Mouse (Mus musculus) frontal cortex, adult (tissue): ENCODE measurements at regions not wholly inside any gene's neighbourhood (a gene's known extent, or its start where the extent isn't known, plus 50 kb on each side); places are given as distances from the start of the nearest gene placed in this dataset.
A peak's percentile ranks its signal among the peaks of the same experiment; 100 is the strongest.

Experiments used
- ATAC-seq: cut with Nextera tagmentation; 2 replicates; pipeline ENCODE4 v1.9.2; 2017; ENCODE audit warnings: mild to moderate bottlenecking, moderate library complexity, mixed read lengths; ENCODE audit not compliant: low TSS enrichment

DNA sequence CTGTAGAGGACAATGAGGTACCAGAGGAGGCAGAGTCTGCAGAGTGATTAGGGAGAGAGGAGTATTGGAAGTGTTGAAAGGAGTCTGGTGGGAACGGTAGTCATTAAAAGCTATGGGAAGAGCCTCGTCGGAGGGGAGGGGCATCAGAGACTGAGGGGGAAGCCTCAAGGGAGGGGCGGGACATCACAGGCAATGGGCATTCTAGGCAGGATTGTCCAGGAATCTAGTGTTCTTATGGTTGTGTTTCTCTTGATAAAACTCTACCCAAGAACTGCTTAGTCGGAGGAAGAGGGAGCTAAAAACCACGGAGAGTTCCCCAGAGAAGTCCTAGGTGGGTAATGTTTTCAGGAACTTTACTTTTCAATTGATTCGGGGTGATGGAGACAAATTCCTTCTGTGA, 90.2 kb downstream of the Sec23ip start:
- ATAC-seq: no peak

DNA sequence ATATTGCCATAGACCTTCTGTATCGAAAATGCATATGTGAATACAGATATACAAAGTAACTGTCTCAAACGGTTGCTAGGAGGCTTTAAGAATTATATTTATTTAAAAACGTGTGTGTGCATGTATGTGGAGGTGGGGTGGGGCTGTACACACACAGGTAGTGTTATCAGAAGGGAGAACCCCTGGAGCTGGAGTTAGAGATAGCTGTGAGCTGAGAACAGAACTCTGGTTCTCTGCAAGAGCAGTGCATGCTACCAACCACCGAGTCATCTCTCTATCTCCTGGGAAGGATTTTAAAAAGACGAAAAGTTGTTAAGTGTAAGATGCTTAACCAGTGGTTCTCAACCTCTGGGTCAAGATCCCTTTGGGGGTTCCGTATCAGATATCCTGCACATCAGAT, 91.7 kb downstream of the Sec23ip start:
- ATAC-seq: no peak

GRCm38 (mm10) chr7:128842561-128842960, 97.8 kb downstream of the Sec23ip start:
- ATAC-seq: no peak

- no peak for ATAC-seq
Observed at GRCm38 (mm10) chr7:128843576-128843975, 98.8 kb downstream of the Sec23ip start.

DNA sequence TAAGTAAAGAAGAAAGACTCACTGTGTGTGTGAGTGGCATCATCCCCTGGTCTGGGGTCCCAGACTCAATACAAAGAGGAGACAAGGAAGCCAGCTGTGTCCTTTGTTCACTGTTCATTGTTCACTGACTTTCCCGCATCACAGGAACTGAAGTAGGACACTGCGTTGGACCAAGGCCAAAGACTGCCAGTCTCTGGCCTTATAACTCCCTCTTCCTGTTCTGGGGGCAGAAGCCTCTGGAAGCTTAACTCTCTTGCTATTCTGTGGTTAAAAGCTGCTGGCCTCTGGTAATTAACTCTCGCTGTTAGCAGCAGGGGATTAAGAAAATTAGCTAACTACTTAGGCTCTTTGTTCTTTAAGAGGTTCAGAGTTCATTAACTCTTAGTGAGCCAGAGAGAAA, 104.5 kb downstream of the Sec23ip start:
- ATAC-seq: no peak

DNA sequence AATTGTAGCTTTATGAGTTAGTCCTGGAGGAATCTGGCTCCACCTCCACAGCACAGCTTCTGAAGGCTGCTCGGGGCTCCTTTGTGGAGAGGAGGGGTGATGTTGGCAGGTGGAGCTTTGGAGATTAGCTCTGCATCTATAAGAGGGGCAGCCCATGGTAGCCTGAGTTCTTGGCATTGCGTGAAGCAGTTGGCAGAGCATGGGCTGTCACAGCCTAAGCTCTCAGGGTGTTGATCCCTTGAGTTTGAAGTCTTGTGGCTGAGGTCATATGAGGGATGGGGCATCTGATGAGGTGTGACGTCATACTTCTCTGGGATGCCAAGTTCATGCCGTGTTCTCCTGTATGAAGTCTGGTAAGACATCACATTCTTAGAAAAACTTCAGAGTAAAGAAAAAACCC, 109.5 kb downstream of the Sec23ip start:
- ATAC-seq: no peak

- ATAC-seq: no peak
Observed at GRCm38 (mm10) chr7:128854690-128855343, 110.1 kb downstream of the Sec23ip start.

DNA sequence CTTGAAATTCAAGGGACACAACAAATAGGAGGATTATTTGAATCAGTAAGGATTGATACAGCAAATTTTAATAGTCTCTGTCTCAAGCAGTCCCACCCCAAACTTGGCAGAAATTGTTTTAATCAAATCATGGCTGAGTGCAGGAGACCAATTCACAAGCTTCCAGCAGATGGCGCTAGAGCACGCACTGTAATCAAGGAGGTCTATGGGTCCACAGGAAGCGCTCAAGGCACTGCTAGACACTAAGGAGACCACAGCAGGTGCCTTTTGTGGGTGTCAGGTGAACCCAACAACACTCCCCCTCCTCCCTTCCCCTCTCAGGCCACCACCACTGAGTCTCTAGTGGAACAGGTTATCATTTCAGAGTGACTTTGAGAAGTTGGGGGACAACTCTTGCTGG, 115.4 kb downstream of the Sec23ip start:
- ATAC-seq: peak; percentile 74; the same call in 1 of the 2 replicates

DNA sequence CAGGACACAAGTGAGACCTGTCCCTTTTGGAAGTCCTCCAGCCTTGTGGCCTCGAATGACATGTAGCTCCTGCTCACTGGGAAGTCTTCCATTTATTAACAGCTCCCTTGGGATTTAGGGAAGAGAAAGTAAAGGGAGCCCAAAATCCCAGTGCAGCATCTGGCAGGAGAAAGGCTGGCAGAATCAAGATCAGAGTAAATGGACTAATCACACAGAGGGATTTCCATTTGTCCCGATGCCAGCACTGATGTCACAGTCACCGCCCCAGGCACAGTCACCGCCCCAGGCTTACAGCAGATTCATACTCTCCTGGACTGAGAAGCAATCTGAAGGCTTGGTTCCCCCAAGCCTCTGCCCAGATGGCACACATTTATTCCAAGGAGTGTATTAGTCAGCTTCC, 116.0 kb downstream of the Sec23ip start:
- ATAC-seq: no peak

DNA sequence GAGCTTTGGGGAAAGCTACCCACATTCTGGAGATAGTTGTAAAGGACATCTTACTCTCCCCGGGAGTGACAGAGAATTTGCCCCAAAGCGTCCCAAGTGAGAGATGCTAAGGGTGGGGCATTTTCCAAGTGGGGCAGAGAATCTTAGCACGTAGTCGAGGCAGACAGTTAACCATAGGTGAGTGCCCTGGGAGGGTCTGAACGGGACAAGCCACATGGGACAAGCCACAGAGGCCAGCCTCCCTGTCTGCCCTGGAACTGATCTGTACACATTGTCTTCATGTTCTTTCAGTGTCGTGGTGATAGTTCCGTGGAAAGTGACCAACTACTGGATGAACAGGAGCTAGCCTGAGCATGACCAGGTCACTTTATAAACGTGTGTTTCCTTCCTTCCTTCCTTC, 116.6 kb downstream of the Sec23ip start:
- ATAC-seq: no peak

- no peak for ATAC-seq
Observed at GRCm38 (mm10) chr7:128868799-128869198, 124.1 kb downstream of the Sec23ip start.

GRCm38 (mm10) chr7:128884015-128884414, 139.3 kb downstream of the Sec23ip start:
- no peak for ATAC-seq

DNA sequence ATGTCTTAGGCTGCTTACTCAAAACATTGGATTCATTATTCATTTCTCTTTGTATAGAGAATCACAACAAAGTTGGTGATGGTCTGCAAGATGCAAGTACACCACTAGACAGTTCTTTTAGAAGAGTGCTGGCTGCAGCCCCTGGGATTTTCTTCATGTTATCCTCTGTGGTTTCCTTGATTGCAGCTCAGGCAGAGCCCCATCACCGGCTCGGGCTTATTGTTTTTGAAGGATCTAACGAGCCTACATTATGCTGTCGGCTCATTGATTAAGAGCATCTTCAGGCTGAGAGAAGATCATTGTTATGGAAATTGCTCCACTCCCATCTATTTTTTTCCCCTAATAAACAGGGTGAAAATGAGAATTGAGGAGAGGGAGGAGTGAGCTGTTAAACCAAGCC, 140.8 kb downstream of the Sec23ip start:
- no peak for ATAC-seq

DNA sequence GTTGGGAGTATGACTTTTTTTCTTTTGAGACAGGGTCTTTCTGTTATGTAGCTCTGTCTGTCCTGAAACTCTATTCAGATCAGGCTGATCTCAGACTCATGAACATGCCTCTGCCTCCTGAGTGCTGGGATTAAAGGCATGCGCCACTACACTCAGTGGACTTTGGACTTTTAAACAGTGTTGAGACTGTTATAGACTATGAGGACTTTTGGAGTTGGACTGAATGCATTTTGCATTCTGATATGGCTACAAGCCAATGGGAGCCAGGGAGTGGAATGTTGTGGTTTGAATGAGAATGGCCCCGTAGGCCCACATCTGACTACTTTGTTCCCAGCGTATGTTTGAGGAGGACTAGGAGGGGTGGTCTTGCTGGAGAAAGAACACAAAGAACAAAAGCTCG, 165.4 kb downstream of the Sec23ip start:
- ATAC-seq: no peak

- ATAC-seq: no peak
Observed at GRCm38 (mm10) chr7:128937976-128938730, 193.4 kb downstream of the Sec23ip start.

- no peak for ATAC-seq
Observed at GRCm38 (mm10) chr7:128960575-128960974, 215.8 kb downstream of the Sec23ip start.

- ATAC-seq: no peak
Observed at GRCm38 (mm10) chr7:128979904-128980303, 235.2 kb downstream of the Sec23ip start.

DNA sequence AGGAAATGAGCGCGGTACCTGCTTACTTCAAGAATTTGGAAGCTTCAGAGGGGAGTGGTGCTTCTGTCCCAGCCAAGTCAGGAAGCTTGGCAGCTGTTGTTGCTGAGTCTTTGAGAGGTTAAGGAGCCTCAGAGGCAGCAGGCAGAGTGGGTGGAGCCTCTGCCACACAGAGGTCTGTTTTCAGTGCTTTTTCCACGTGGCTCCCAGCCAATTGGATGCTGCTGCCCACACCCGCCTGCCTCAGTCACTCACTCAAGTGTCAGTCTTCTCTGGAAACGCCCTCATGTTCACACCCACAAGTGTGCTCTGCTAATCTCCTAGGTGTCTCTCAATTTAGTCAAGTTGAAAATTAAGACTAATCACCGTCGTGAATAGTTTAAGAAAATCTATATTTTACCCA, 236.1 kb downstream of the Sec23ip start:
- ATAC-seq: no peak

DNA sequence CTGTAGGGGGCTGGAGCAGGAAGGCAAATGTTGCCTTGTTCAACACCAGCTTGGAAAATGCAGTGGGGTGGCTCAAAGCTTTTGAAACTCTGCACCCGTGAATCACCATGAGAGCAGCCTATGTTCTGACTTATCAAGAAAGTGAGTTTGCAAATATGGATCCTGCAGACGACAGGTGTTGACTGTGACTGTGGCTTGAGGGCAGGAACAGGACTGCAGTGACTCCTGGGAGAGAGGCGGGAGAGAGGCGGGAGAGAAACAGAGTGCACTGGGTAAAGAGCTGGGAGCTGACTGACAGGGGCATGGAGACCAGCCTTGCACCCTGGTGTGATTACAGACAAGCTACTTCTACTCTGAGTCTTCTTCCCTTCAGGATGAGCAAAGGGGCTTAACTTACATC, 254.0 kb downstream of the Sec23ip start:
- no peak for ATAC-seq

GRCm38 (mm10) chr7:129002419-129002818, 254.4 kb upstream of the Plpp4 start:
- ATAC-seq: no peak

DNA sequence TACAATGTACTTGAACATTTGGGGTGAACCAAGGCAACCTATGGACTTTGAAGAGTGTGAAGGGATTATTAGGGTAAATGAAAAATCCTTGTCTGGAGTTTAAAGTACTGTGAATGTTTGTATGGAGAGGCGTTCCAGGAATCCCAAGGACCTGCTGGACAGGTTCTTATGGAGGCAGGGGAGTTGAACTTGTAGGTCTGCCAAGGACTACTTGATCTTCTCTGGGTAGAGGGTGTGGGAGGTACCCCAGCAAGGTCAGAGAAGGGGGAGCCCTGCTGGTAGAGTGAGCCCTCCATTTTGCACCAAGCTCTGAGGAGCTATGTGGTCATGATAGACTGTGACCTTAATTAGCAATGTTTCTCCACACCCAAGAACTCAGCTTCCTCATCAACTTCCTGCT, 253.7 kb upstream of the Plpp4 start:
- ATAC-seq: no peak

- no peak for ATAC-seq
Observed at GRCm38 (mm10) chr7:129016353-129016752, 240.5 kb upstream of the Plpp4 start.

DNA sequence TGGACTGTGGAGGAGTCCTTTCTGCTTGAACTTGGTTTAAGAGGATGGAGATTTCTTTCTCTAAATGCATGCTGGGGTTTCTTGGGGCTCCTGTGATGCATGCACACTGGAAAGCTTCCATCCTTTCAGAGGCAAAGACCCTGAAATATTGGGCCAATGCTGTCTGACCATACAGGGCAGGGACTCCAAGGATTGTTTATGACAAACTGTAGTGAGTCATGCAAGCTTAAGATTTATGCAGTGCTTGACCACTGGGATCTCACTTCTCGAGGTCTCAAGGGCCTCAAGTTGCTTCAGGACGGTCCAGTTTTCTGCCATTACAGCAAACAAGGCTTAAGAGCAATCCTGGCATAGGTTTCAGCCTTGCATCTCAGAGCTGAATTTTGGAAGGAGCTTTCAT, 229.7 kb upstream of the Plpp4 start:
- no peak for ATAC-seq

DNA sequence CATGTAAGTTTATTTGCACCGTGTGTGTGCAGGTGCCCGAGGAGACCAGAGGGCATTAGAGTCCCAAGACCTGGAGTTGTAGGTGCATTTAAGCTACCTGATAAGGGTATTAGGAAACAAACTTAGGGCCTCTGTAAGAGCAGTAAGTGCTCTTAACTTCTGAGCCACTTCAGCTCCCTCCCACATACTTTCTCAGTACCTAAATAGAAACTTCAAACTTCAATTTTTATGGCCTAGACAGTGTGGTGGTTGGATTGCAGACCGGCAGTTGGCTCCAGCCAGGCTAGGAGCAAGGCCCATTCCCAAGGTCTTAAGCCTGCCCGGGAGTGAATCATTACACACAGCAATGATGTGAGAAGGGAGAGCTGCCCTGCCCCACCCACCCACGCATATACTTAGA, 208.8 kb upstream of the Plpp4 start:
- ATAC-seq: no peak
